Mouse (Mus musculus) layer of hippocampus, adult 9-10 months (tissue): ENCODE data around the gene Taf1a.

Experiments
- DNase-seq: peaks from one replicate; pipeline ENCODE4 v3.0.0; 2022; ENCODE audit warnings: low spot score

The Taf1a gene

DNA sequence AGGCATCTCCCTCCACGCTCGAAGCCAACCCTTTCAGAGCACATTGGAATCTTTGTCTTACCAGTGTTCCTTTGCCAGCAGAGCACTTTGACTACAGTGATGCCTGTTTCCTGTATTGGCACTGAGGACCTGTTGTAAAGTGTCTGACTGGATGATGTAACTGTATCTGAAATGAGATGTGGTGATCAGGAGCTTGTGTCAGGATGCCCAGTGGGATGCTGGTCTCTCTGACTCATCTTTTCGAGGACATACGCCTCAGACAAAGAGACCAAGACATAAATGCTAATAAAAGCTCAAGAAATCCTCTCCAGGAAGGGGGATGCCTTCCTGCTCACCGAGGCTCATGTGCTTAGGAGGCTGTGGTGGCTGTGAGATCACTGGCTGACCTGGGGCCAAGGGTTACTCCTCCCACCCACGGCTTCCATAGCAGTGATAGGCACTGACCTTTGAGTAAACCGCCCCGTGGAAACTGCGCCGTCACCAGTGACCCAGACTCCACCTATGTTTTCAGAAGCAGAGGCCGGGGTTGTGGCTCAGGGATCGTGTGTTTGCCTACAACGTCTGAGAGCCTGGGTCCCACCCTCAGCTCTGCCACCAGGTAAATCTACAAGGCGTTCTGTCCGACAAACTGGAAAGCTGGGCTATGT is 25.4 kb downstream of the Taf1a start:
- no peak for DNase-seq

DNA sequence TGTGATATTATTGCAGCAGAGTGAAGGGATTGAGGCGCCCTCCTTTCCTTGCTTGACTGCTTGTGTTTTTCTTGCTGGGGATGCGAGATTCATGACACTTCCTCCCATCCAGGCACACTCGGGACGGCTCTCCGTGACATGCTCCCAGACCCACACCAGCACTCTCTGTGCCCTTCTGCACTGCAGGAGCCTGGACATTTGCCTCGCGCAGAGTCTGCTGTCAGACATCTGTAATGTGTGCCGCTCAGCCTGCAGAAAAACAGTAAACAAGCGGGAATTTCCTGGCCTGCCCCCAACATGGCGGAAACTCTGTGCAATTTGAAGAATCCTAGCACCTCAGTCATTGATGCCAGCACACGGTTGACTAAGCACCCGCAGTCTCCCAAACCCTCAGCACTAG is 29.1 kb downstream of the Taf1a start, which contains the start of gene Hhipl2:
Gene Hhipl2 (plus strand): TSS at position 343 of the 400 bp plus-strand sequence.
- DNase-seq: no peak

DNA sequence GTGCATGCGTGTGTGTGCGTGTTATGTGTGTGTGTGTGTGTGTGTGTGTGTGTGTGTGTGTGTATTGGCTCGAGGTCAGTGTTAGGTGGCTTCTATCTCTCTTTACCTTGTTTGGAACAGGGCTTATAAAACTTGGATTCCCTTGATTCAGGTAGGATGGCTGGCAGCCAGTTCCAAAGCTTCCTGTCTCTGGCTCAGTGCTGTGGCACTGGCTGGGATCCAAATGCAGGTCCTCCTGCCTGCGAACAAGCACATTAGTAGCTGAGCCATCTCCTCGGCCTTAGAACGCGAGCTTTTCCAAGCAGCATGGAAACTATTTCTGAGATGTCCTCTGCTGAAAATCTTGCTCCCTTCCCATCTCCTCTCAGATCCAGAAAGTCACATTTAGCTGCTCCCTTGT is 31.0 kb downstream of the Taf1a start:
- DNase-seq: no peak

DNA sequence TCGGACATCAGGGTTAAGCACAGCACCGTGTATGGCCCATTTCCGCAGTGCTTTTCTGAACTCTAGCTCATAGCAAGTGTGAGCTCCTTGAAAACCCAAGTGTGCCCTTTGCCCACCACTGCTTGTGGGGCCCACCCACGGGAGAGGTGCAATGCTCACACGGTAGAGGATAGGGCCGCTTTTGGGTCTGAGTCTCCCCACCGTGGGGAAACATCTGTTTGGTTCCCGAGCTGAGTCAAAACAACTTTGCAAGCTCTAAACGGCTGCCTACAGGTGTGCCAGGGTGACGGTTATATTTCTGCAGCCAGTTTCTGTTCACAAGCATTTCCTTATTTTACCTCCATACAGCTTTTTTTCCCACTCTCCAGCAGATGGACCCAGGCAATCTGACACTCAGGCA is 31.5 kb downstream of the Taf1a start:
- no peak for DNase-seq

DNA sequence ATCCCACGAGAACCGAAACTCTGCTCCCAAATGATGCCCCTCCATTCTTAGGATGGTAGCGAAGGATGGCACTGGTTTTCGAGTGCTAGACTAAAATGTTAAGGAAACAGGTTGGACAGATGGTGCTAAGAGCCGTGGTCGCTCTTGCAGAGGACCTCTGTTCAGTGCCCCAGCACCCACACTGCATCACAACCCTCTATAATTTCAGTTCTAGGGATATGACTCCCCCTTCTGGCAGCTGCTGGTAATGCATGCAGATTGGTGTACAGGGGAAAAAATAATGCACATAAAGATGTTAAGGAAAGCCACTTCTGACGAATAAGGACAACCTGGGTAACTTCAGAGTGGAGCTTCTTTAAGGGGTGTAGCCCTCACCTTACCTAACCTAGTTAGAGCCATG is 35.3 kb downstream of the Taf1a start:
- DNase-seq: no peak

DNA sequence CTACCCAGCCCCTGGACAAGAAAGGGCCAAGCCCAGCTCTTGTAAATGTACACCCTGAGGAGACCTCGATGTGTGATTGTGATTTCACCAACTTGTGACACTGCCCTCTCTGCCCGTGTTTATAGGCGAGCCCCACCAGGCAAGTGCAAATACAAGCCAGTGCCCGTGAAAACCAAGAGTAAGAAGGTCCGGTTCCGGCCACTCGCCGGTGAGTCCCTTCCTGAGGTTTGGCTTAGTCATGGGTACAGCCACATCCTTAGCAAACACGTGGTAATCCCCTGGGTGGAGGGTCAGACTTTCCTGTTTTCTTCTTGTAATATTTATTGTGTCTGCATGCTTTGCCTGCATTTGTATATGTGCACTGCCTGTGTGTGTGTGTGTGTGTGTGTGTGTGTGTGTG is 46.1 kb downstream of the Taf1a start:
- DNase-seq: no peak

DNA sequence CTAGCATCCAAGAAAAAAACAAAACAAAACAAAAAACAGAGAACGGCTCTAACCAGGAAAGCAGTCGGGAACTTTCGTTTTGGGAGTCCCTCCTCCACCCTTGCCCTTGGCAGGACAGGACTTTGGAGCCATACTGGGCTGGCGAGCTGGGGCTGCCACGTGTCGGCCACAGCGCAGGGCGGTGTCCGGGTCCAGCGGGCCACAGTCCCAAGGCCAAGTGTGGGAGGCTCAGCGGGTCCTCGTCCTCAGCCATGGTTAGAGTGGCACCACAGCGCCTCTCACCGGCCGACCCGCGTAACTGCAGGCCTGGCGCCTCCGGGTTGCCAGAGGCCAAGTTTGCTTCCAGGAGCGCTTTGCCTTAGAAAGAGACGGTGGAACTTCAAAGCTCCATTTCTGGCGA is 50.3 kb downstream of the Taf1a start:
- DNase-seq: peak; percentile 18

DNA sequence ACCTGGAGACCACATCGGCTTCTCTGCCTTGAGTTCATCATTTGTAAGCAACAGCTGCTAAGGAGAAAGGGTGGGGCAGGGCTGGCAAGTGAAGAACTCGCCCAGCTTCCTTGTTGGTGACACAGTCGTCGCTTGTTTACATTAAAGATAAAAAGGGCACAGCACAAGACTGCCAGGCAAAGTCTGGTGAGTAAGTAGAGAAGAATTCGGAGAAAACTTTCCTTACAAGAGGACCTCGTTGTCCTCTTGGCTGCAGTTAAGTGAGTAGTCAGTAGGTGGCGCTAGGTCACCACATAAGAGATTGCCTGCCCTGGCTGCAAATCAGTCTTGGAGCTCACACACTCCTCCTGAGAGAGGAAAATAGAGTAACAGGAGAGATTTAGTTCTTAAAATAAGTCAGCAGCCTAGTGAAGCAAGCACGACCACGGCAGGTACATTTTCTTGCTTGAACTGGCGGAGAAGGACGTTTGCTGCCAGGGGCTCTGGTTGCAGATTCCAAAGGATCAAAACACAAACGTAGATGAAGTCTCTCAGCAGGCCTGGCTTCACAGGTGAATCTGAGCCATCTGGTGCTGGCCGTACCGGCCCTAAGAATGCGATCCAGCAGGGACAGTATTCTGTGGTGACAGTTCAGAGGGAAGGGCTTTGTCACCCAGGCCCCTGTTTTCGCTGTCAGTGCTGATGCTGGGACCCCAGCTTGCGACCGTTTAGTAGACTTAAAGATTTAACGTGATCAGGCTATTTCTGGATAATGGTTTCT is 53.4 kb downstream of the Taf1a start:
- peak; percentile 81 for DNase-seq

DNA sequence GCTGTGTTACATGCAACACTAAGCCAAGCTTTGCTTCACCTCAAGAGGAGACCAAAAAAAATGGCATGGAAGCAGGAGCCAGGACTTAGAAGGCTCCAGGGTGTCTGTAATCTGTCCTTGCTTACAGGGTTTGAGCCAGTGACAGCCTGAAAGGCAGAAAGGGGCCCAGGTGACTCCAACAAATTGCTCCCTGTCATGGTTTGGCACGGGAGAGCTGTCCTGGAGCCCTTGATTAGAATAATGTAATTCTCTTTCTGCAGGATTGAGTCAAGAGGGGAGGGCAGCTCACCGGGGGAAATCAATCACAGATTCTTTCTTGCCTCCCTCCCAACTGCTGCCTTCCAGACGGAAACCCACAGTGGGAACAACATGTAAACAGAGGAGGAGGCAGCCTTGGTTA is 64.3 kb downstream of the Taf1a start:
- no peak for DNase-seq
